Mouse (Mus musculus) neural tube, embryonic 13.5 days (tissue): ENCODE measurements at regions not wholly inside any gene's neighbourhood (a gene's known extent, or its start where the extent isn't known, plus 50 kb on each side); places are given as distances from the start of the nearest gene placed in this dataset.
A peak's percentile ranks its signal among the peaks of the same experiment; 100 is the strongest.
"Not testable (repeated sequence)": the region's sequence is repeated elsewhere in the genome, so short reads cannot be mapped to it uniquely, and the experiment has no call there.

ENCODE experiments used
- ATAC-seq: fragments of 200-750 bp; cut with Nextera tagmentation; 2 replicates; pipeline ENCODE4 v1.8.0; 2017; ENCODE audit warnings: low read depth, mild to moderate bottlenecking, moderate TSS enrichment, moderate library complexity
- H3K27ac ChIP-seq: fragments of 300-500 bp; sonication (generic); replicated peaks from 2 replicates; pipeline ENCODE4 v1.5.1; 2015; ENCODE audit warnings: moderate library complexity, mild to moderate bottlenecking, inconsistent platforms
- H3K27me3 ChIP-seq: fragments of 300-500 bp; sonication (generic); 2 replicates; pipeline ENCODE4 v1.6.1; 2015; ENCODE audit warnings: mild to moderate bottlenecking, inconsistent platforms
- H3K36me3 ChIP-seq: fragments of 300-500 bp; sonication (generic); 2 replicates; pipeline ENCODE4 v1.6.1; 2015; ENCODE audit warnings: mild to moderate bottlenecking, inconsistent platforms
- H3K4me1 ChIP-seq: fragments of 300-500 bp; sonication (generic); replicated peaks from 2 replicates; pipeline ENCODE4 v1.6.1; 2015; ENCODE audit warnings: inconsistent platforms
- H3K4me2 ChIP-seq: fragments of 300-500 bp; sonication (generic); 2 replicates; pipeline ENCODE4 v1.6.1; 2015; ENCODE audit warnings: inconsistent platforms, mild to moderate bottlenecking, moderate library complexity
- H3K4me3 ChIP-seq: fragments of 300-500 bp; sonication (generic); 2 replicates; pipeline ENCODE4 v1.5.1; 2015; ENCODE audit warnings: mild to moderate bottlenecking, inconsistent platforms
- H3K9ac ChIP-seq: fragments of 300-500 bp; sonication (generic); 2 replicates; pipeline ENCODE4 v1.6.1; 2015; ENCODE audit warnings: moderate library complexity, mild to moderate bottlenecking, inconsistent platforms
- H3K9me3 ChIP-seq: fragments of 300-500 bp; sonication (generic); 2 replicates; pipeline ENCODE4 v1.6.1; 2016; ENCODE audit warnings: inconsistent platforms
- WGBS: fragments of 180-500 bp; shearing (Covaris S2); methylation state at CpG from one replicate; pipeline ENCODE4 v1.1.7; 2015; 5-methylcytosine and 5-hydroxymethylcytosine counted together

DNA sequence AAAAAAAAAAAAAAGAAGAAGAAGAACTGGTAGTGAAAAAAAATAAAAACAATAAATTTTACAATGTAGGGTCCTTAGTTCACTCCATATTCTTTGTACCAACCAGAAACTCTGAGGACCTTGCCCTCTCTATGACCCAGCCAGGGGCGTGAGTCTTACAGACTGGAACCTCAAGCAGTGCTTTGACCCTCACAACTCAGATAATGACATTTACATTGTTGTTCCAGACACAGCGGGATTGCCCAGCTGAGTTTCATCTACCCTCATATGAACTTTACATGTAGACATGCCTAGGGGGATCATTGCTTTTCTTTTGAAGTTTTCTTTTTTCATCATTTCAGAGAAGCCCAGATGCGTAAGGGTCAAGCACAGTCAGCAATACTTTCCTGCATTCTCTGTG lies 1496.6 kb upstream of the 4931417E11Rik start:
- no peak overlapping the region for H3K4me3 ChIP-seq
- no peaks in the 10 kb centered on the region for H3K36me3 ChIP-seq
- H3K9ac ChIP-seq, result no peak overlapping the region
- H3K4me2 ChIP-seq, result no peak overlapping the region
- no peak for ATAC-seq
- 40% methylated on average over 3 of the region's 3 CpGs for WGBS
- no peaks in the 10 kb centered on the region for H3K27me3 ChIP-seq
- no peaks in the 10 kb centered on the region for H3K9me3 ChIP-seq
- no peak overlapping the region for H3K27ac ChIP-seq
- H3K4me1 ChIP-seq, result no peaks in the 10 kb centered on the region

DNA sequence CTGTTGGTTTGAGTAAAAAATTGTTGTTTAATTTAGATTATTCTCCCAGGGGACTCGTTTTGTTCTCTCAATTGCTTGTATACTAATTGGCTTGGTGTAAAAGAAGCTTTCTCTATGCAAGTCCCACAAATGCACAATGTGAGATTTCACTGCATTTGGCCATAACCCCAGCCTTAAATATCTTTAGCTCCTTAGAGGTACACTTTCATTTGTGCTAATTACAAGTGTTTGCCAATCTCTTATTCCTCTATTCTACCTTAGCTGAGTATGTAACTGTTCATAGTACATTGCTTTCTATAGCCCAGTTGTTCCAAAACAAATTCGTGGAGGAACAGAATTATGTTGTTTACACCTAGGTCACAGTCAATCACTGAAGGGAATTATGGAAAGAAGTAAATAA lies 1459.0 kb upstream of the 4931417E11Rik start:
- Histone ChIP-seq H3K4me1 (no peaks in the 10 kb centered on the region), H3K9me3 (no peaks in the 10 kb centered on the region), H3K4me3 (no peak overlapping the region), H3K4me2 (no peak overlapping the region), H3K9ac (no peak overlapping the region), H3K36me3 (no peaks in the 10 kb centered on the region), H3K27ac (no peak overlapping the region), H3K27me3 (no peaks in the 10 kb centered on the region)
- ATAC-seq, result peak; percentile 63
- WGBS, result 61% methylated on average over 2 of the region's 2 CpGs

DNA sequence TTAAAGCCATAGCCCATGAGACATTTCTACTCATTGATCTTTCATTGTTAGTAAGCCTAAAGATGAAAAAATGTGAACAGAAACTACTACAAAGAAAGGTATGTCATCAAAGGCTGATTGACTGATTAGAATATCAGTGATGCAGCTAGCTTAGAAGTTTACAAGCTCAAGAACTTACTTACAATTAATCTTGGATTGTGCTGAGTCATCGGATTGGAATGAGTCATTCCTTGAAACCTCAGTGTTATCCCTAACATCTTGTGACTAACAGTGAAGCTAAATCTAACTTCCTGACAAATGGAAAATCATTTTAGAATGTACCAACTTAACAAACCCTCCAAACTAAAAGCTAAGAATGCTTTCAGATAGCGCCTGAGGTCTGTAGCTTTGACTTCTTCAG lies 1434.1 kb upstream of the 4931417E11Rik start:
- no peak for ATAC-seq
- Histone ChIP-seq H3K9me3 (no peaks in the 10 kb centered on the region), H3K4me2 (no peak overlapping the region), H3K36me3 (no peaks in the 10 kb centered on the region), H3K27ac (no peak overlapping the region), H3K27me3 (no peaks in the 10 kb centered on the region), H3K9ac (no peak overlapping the region), H3K4me3 (no peak overlapping the region), H3K4me1 (no peaks in the 10 kb centered on the region)
- WGBS, result 93% methylated on average over 2 of the region's 2 CpGs

DNA sequence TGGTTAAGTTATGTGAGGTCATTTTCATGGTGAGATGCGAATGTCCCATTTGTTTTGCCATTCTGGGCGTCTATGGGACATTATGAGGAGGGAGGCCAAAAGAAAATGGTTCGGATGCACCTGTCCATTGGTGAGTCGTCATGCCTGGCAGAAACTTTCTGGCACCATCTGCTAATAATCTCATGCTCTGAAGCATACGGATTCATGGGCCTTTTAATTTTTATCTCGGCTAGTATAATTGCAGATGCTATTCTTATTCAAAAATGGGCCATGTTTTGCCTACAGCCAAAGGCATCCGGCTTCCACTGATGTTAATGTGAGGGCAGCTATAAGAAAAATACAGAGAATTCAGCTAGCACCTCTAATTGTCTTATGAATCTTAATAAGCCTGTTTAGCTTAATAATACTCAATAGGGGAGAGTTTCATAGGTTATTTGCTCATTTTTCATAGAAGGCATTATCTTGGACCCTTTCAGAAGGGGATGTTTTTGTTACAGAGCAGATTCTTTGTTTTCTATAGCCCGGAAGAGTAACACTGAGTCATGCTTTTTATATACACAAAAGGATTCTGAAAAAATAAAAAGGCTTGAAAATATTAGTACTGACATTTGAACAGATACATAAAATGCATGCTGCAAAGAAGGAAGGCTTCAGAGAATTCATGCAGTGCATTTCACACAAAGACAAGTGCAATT lies 1401.3 kb upstream of the 4931417E11Rik start:
- Histone ChIP-seq H3K27me3 (no peaks in the 10 kb centered on the region), H3K4me3 (no peak overlapping the region), H3K4me1 (no peaks in the 10 kb centered on the region), H3K4me2 (no peak overlapping the region), H3K9ac (no peak overlapping the region), H3K9me3 (no peaks in the 10 kb centered on the region), H3K27ac (peak overlapping the region; percentile 46), H3K36me3 (no peaks in the 10 kb centered on the region)
- WGBS, result 60% methylated on average over 8 of the region's 8 CpGs
- ATAC-seq, result no peak

DNA sequence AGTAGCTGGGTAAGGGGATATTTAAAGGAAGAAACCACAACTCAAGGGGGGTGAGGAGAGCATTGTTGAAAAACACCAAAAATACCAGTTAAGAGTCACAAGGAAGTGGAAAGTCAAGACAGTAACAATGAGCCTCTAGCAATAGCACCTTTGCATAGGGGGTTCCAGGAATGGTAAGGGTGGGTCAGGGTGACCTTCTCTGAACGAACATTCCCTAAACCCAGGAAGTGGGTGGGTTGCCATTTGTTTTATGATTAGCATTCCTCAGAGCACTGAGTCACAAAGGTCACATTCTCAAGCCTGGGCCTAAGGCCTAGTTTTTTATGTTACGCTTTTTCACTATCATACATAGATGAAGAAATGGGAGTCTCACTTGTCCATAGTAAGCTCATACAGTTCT lies 1351.2 kb upstream of the 4931417E11Rik start:
- not testable (repeated sequence) for H3K9me3 ChIP-seq, H3K4me1 ChIP-seq, H3K4me2 ChIP-seq, ATAC-seq, H3K36me3 ChIP-seq, H3K27me3 ChIP-seq, H3K4me3 ChIP-seq, H3K9ac ChIP-seq, H3K27ac ChIP-seq
- 76% methylated on average over 2 of the region's 2 CpGs for WGBS
